Mouse (Mus musculus) ES-Bruce4 (cell line): ENCODE data around the gene Sco1. TPM values are rescaled to one million over a fixed set of nuclear protein-coding genes. Genes with fewer than 3 reads are reported as not detected.

Experiments used
- H3K27ac ChIP-seq: 2 replicates; pipeline ENCODE4 v1.5.1; 2012; ENCODE audit warnings: low read length, inconsistent platforms; ENCODE audit not compliant: insufficient read depth
- H3K27me3 ChIP-seq: 2 replicates; pipeline ENCODE4 v1.6.1; 2012; ENCODE audit warnings: mild to moderate bottlenecking, low read length, inconsistent platforms; ENCODE audit not compliant: control insufficient read depth, poor library complexity, insufficient read depth, severe bottlenecking
- H3K36me3 ChIP-seq: 2 replicates; pipeline ENCODE4 v1.6.1; 2012; ENCODE audit warnings: inconsistent platforms, mild to moderate bottlenecking, low read length, moderate library complexity; ENCODE audit not compliant: control insufficient read depth, poor library complexity, insufficient read depth, severe bottlenecking
- H3K4me1 ChIP-seq: one replicate; pipeline ENCODE4 v1.8.1; 2011; ENCODE audit warnings: low read length; ENCODE audit not compliant: control insufficient read depth, insufficient read depth
- H3K4me3 ChIP-seq: 2 replicates; pipeline ENCODE4 v1.5.1; 2011; ENCODE audit warnings: low read depth, mild to moderate bottlenecking, low read length
- H3K9ac ChIP-seq: 2 replicates; pipeline ENCODE4 v1.6.1; 2012; ENCODE audit warnings: low read depth, mild to moderate bottlenecking, inconsistent platforms; ENCODE audit not compliant: poor library complexity, severe bottlenecking
- H3K9me3 ChIP-seq: replicated peaks from 2 replicates; pipeline ENCODE4 v1.6.1; 2012; ENCODE audit warnings: mild to moderate bottlenecking, low read length, inconsistent platforms; ENCODE audit not compliant: control insufficient read depth, poor library complexity, insufficient read depth, severe bottlenecking
- CTCF ChIP-seq: IDR thresholded peaks from one replicate; pipeline ENCODE4 v1.8.1; 2011; ENCODE audit warnings: low read depth, low read length
- EP300 ChIP-seq: IDR thresholded peaks from 2 replicates; pipeline ENCODE4 v1.6.1; 2011; ENCODE audit warnings: low read depth, low read length; ENCODE audit not compliant: insufficient read depth
- POLR2A ChIP-seq: IDR thresholded peaks from one replicate; pipeline ENCODE4 v1.8.1; 2011; ENCODE audit warnings: low read length; ENCODE audit not compliant: insufficient read depth
- polyA plus RNA-seq: library from polyadenylated mRNA; stranded (reverse); fragments of >200 nt; gene quantifications from 2 replicates; pipeline ENCODE4 v1.2.4, GENCODE M21; 2011; ENCODE audit warnings: low read depth; ENCODE audit not compliant: missing spikeins, insufficient read depth, insufficient read length

The Sco1 gene
- polyA plus RNA-seq, result 37.7 and 44.2 TPM in 2 replicates

GRCm38 (mm10) chr11:67052321-67052952 lies at the start of gene Sco1, which contains the start of gene Adprm:
Gene Sco1, plus strand, starts transcription at chr11:67052670.
Gene Adprm, minus strand, starts transcription at chr11:67052594.
- peak within 1 kb of the TSS; percentile 99 for H3K4me3 ChIP-seq

GRCm38 (mm10) chr11:67002911-67003310 lies 49.6 kb upstream of the Sco1 start:
- no peak overlapping the region for H3K27ac ChIP-seq
- no peak overlapping the region for H3K4me3 ChIP-seq
- H3K36me3 ChIP-seq, result no peaks in the 10 kb centered on the region
- H3K9ac ChIP-seq, result no peak overlapping the region
- H3K4me1 ChIP-seq, result no peaks in the 10 kb centered on the region
- H3K27me3 ChIP-seq, result no peaks in the 10 kb centered on the region
- TF ChIP-seq EP300 (no peak), CTCF (no peak), POLR2A (no peak)
- H3K9me3 ChIP-seq, result peaks cover 9% of the 10 kb centered on the region

More at GRCm38 (mm10) chr11:67052321-67052952, at the start of gene Sco1, which contains the start of gene Adprm:
- peak within 1 kb of the TSS; percentile 91 for H3K9ac ChIP-seq
- H3K36me3 ChIP-seq, result peaks cover 24% of the 10 kb centered on the region
- no peaks in the 10 kb centered on the region for H3K9me3 ChIP-seq
- peak within 1 kb of the TSS; percentile 46 for H3K27ac ChIP-seq
- TF ChIP-seq CTCF, result no peak
- peak; percentile 83 for TF ChIP-seq POLR2A
- TF ChIP-seq EP300, result no peak
- H3K4me1 ChIP-seq, result peaks cover 3% of the 10 kb centered on the region
- H3K27me3 ChIP-seq, result no peaks in the 10 kb centered on the region

- H3K9me3 ChIP-seq, result peaks cover 9% of the 10 kb centered on the region
- H3K36me3 ChIP-seq, result no peaks in the 10 kb centered on the region
- peak overlapping the region; percentile 26 for H3K27ac ChIP-seq
- H3K4me1 ChIP-seq, result peaks cover 2% of the 10 kb centered on the region
- H3K27me3 ChIP-seq, result no peaks in the 10 kb centered on the region
- TF ChIP-seq POLR2A, result no peak
- TF ChIP-seq EP300, result no peak
- no peak for TF ChIP-seq CTCF
- H3K4me3 ChIP-seq, result no peak overlapping the region
- H3K9ac ChIP-seq, result no peak overlapping the region
Measured at GRCm38 (mm10) chr11:67007961-67008360, 44.5 kb upstream of the Sco1 start.

- Histone ChIP-seq H3K9me3 (peaks cover 9% of the 10 kb centered on the region), H3K9ac (0 out of 2 replicates have a peak overlapping the region, but pooled peaks have one; percentile 15), H3K4me3 (no peak overlapping the region), H3K27me3 (no peaks in the 10 kb centered on the region), H3K36me3 (no peaks in the 10 kb centered on the region), H3K27ac (peak overlapping the region; percentile 34; the same call in 1 of the 2 replicates), H3K4me1 (peaks cover 2% of the 10 kb centered on the region)
- no peak for TF ChIP-seq CTCF
- TF ChIP-seq POLR2A, result no peak
- TF ChIP-seq EP300, result no peak
Measured at GRCm38 (mm10) chr11:67008528-67008927, 43.9 kb upstream of the Sco1 start.

- 0 out of 2 replicates have a peak, but pooled peaks have one; percentile 8 for TF ChIP-seq EP300
- TF ChIP-seq POLR2A, result no peak
- no peak for TF ChIP-seq CTCF
- H3K9ac ChIP-seq, result peak overlapping the region; percentile 80
- peaks cover 9% of the 10 kb centered on the region for H3K9me3 ChIP-seq
- no peaks in the 10 kb centered on the region for H3K27me3 ChIP-seq
- H3K4me3 ChIP-seq, result no peak overlapping the region
- H3K27ac ChIP-seq, result peak overlapping the region; percentile 97
- peaks cover 5% of the 10 kb centered on the region for H3K4me1 ChIP-seq
- H3K36me3 ChIP-seq, result no peaks in the 10 kb centered on the region
Measured at GRCm38 (mm10) chr11:67010430-67010829, 42.0 kb upstream of the Sco1 start.

GRCm38 (mm10) chr11:67011635-67012034 lies 40.8 kb upstream of the Sco1 start:
- no peaks in the 10 kb centered on the region for H3K27me3 ChIP-seq
- no peaks in the 10 kb centered on the region for H3K36me3 ChIP-seq
- peaks cover 6% of the 10 kb centered on the region for H3K4me1 ChIP-seq
- H3K9me3 ChIP-seq, result no peaks in the 10 kb centered on the region
- H3K9ac ChIP-seq, result peak overlapping the region; percentile 66
- peak overlapping the region; percentile 98 for H3K27ac ChIP-seq
- peak overlapping the region; percentile 27; the same call in 1 of the 2 replicates for H3K4me3 ChIP-seq
- TF ChIP-seq EP300 (peak; percentile 99), POLR2A (no peak), CTCF (no peak)
